Mouse (Mus musculus): ENCODE data around the gene Rbbp4. TPM values are rescaled to one million over a fixed set of nuclear protein-coding genes. Genes with fewer than 3 reads are reported as not detected.

Gene Rbbp4
- polyA plus RNA-seq (2012; rRNA removed) = 64.5 and 65.4 TPM in 2 replicates

DNA sequence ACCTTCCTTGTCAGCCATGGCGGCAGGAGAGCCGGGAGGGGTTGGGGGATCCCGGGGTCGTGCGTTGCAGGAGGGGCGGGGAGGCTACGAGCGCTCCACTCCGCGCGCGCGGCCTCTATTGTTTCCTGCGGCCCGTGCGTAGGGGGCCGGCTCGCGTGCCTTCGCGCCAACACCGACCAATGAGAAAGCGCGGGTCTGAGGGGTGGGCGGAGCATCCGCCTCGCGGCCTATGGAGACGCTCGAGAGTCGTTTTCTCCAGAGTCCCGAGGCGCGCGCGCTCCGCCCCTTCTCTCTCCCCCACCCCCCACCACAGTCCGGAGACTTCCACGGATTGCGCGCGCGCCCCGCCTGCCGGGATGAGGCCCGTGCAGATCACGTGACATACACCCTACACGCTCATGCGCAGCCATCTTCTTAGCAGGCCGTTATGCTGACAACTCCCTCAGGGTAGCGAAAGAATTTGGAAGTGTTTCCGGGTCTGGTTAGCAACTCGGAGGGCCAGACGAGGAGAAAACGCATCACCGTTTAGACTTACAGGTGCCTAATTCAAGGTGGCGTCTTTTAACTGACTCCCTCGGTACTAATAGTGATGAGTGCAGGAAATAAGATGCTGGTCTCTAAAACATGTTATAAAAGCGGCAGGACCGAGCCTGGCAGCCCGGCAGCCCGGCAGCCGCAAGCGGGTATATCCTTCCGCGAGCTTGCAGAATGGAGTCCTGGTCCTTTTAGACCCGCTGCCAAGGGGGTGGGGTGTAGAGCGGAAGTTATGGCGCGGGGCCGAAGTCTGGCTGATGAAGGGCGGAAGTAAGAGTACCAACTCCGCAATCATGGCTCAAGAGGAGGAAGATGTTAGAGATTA lies at the start of gene Rbbp4, which contains the start of gene Zbtb8os:
Gene Rbbp4, minus strand, starts transcription at position 155 of the 859 bp plus-strand sequence.
Gene Zbtb8os, plus strand, starts transcription at position 480 of the 859 bp plus-strand sequence.
- peaks cover 2% of the 10 kb centered on the region for H3K4me1 ChIP-seq (ENCODE audit: control insufficient read depth, insufficient read depth, low read length)
- TF ChIP-seq CTCF (IDR thresholded peaks at IDR 0.05; ENCODE audit: extremely low read depth, insufficient read depth, low read length) (no peak), POLR2A (IDR thresholded peaks at IDR 0.05; ENCODE audit: extremely low read depth, insufficient read depth, low read length) (peak; percentile 59; the same call in 1 of the 2 replicates)
- H3K27ac ChIP-seq (ENCODE audit: insufficient read depth, low read length) = peak within 1 kb of the TSS; percentile 95
- H3K4me3 ChIP-seq (ENCODE audit: insufficient read depth, low read length) = peak within 1 kb of the TSS; percentile 71

DNA sequence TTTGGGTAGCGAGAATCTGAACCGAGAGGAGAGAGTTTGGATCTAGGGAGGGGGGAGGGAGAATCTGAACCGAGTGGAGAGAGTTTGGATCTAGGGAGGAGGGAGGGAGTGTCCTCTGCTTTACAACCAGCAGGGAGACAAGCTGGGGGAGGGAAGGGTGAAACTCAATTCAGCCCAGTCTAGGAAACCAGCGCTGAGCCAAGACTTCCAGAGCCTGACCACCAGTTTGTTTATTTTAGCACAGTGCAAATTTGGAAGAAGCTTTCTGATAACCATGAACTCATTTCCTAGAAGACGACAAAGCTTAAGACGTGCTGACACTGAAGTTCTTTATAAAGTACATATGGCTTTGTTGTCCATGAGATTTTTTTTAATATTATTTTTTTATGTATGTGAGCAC lies 49.3 kb upstream of the Rbbp4 start:
- Histone ChIP-seq H3K27ac (ENCODE audit: insufficient read depth, low read length) (no peak overlapping the region), H3K4me3 (ENCODE audit: insufficient read depth, low read length) (no peak overlapping the region), H3K4me1 (ENCODE audit: control insufficient read depth, insufficient read depth, low read length) (no peaks in the 10 kb centered on the region)
- no peak for TF ChIP-seq POLR2A (IDR thresholded peaks at IDR 0.05; ENCODE audit: extremely low read depth, insufficient read depth, low read length)
- no peak for TF ChIP-seq CTCF (IDR thresholded peaks at IDR 0.05; ENCODE audit: extremely low read depth, insufficient read depth, low read length)

DNA sequence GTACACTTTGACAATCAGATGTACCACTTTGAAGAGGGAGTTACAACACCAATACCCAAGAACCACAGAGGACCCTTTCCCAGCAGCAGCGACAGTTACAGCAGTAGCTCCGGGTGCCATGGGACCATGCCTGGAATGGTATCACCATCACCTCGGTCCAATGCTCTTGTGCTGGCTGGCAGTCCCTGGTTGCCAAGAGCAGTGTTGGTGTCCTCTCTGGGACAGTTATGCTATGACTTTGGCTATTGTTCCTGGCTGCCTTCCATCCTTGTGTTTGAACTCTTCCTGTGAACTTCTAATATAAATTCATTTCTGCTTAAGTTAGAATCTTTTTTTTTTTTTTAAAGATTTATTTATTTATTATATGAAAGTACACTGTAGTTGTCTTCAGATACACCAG lies 48.4 kb upstream of the Rbbp4 start:
- Histone ChIP-seq H3K4me3 (ENCODE audit: insufficient read depth, low read length) (no peak overlapping the region), H3K27ac (ENCODE audit: insufficient read depth, low read length) (no peak overlapping the region), H3K4me1 (ENCODE audit: control insufficient read depth, insufficient read depth, low read length) (no peaks in the 10 kb centered on the region)
- TF ChIP-seq POLR2A (IDR thresholded peaks at IDR 0.05; ENCODE audit: extremely low read depth, insufficient read depth, low read length) = no peak
- TF ChIP-seq CTCF (IDR thresholded peaks at IDR 0.05; ENCODE audit: extremely low read depth, insufficient read depth, low read length) = no peak

DNA sequence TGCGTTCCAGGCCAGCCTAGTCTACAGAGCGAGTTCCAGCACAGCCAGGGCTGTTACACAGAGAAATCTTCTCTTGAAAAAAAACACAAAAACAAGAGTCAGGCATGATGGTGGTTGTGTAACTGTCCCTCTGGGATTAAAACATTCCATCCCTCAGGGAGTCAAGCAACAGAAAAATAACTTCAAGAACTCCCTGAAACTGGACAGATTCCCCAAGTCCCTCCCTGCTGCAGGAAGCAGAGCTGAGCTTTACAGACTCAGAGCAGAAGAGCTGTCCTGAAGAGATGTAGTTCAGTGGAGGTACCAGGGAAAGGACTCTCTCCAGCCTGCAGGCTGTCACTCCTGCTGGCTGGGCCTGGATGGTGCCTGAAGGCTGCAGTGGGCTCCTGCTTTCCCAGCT lies 47.3 kb upstream of the Rbbp4 start:
- no peak overlapping the region for H3K4me3 ChIP-seq (ENCODE audit: insufficient read depth, low read length)
- TF ChIP-seq CTCF (IDR thresholded peaks at IDR 0.05; ENCODE audit: extremely low read depth, insufficient read depth, low read length) (no peak), POLR2A (IDR thresholded peaks at IDR 0.05; ENCODE audit: extremely low read depth, insufficient read depth, low read length) (no peak)
- no peaks in the 10 kb centered on the region for H3K4me1 ChIP-seq (ENCODE audit: control insufficient read depth, insufficient read depth, low read length)
- H3K27ac ChIP-seq (ENCODE audit: insufficient read depth, low read length) = no peak overlapping the region

DNA sequence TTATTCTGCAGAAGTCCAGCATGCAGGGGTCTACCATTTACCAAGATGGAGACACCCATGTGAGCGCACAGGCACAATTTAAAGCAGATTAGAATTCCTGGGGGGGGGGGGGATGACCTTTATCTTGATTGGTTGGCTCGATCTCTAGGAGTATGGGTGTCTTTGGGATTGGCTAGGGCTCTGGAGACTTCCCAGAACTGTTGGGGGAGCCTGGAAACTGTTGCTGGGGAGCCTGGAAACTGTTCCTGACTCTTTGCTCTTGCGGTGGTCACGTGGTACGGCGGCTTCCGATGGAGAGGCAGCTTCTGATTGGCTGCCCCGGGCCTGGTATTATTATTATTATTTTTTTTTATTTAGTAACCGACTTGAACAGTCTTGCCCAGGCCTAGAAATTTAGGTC lies 46.9 kb upstream of the Rbbp4 start:
- no peaks in the 10 kb centered on the region for H3K4me1 ChIP-seq (ENCODE audit: control insufficient read depth, insufficient read depth, low read length)
- TF ChIP-seq CTCF (IDR thresholded peaks at IDR 0.05; ENCODE audit: extremely low read depth, insufficient read depth, low read length) (no peak), POLR2A (IDR thresholded peaks at IDR 0.05; ENCODE audit: extremely low read depth, insufficient read depth, low read length) (no peak)
- no peak overlapping the region for H3K27ac ChIP-seq (ENCODE audit: insufficient read depth, low read length)
- no peak overlapping the region for H3K4me3 ChIP-seq (ENCODE audit: insufficient read depth, low read length)

DNA sequence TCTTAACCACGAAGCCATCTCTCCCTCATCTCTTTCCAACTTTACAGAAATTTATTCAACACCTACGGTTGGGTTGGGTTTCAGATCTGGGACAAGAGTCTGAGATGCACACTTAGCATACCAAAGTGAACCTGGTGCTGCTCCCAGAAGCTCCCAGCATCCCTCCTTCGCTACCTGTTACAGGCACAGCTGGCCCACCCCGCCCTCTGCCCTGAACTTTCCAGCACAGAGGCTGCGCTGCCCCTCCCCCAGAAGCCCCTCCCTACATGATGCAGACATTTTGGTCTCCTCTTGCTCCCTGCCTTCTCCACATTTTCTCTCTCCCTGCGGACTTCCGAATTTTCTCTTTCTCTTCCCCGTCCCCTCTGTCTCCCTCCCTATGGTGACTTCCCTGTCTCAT lies 46.0 kb upstream of the Rbbp4 start:
- no peak for TF ChIP-seq CTCF (IDR thresholded peaks at IDR 0.05; ENCODE audit: extremely low read depth, insufficient read depth, low read length)
- TF ChIP-seq POLR2A (IDR thresholded peaks at IDR 0.05; ENCODE audit: extremely low read depth, insufficient read depth, low read length) = no peak
- Histone ChIP-seq H3K27ac (ENCODE audit: insufficient read depth, low read length) (no peak overlapping the region), H3K4me3 (ENCODE audit: insufficient read depth, low read length) (no peak overlapping the region), H3K4me1 (ENCODE audit: control insufficient read depth, insufficient read depth, low read length) (no peaks in the 10 kb centered on the region)

DNA sequence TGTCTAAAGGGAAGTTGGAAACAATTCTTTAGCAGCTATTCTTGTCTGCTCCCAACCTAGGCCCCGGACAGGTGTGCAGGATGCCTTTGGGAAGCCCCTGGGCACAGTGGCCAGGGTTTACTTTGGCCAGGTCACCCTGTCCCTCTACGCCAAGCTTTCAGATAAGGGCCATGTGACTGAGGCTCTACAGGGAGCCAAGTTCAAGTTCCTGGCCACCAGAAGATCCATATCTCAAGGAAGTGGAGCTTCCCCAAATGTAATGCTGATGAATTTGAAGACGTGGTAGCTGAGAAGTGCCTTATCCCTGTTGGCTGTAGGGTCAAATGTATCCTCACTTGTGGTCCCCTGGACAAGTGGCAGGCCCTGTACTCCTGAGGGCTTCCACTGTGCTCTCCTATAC lies 44.6 kb upstream of the Rbbp4 start:
- Histone ChIP-seq H3K27ac (ENCODE audit: insufficient read depth, low read length) (no peak overlapping the region), H3K4me1 (ENCODE audit: control insufficient read depth, insufficient read depth, low read length) (no peaks in the 10 kb centered on the region), H3K4me3 (ENCODE audit: insufficient read depth, low read length) (no peak overlapping the region)
- TF ChIP-seq CTCF (IDR thresholded peaks at IDR 0.05; ENCODE audit: extremely low read depth, insufficient read depth, low read length) = no peak
- no peak for TF ChIP-seq POLR2A (IDR thresholded peaks at IDR 0.05; ENCODE audit: extremely low read depth, insufficient read depth, low read length)

DNA sequence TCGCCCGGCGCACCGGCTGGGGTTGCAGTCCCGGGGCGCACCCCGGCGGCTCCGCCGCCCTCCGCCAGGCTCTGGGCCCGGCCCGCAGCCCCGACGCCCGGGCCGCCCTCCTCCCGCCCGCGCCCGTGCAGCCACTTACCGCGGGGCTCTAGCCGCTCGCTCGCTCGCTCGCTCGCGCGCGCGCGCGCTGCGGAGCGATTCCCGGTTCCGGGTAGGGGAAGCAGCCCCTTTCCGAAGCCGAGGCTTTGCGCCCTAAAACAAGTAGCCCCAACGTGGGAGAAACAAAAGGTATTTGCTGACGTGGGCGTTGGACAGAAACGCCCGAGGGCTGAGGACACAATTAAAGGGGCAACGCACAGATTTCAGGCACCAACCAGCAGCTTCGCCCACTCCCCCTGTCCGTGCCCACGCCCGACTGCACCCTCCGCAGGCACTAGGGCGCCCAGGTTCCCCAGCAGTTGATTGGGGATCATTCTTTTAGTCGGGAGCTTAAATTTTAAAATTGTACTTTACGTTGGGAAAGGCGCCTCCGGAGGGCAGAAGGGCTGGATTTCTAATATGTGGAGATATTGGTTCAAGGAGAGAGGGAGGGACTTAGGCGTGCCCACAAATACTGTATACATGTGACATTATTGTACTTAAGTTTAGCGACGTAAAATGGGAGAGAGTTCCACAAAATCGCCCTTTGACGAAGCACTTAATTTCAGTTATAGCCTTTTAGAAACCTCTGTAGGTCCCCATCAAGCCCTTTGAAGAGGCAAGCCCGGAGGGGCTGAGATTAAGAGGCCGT lies 42.6 kb upstream of the Rbbp4 start, which contains the start of gene Zbtb8a:
Gene Zbtb8a, minus strand, starts transcription at position 516 of the 790 bp plus-strand sequence.
- H3K4me3 ChIP-seq (ENCODE audit: insufficient read depth, low read length) = peak within 1 kb of the TSS; percentile 52
- no peak for TF ChIP-seq POLR2A (IDR thresholded peaks at IDR 0.05; ENCODE audit: extremely low read depth, insufficient read depth, low read length)
- H3K27ac ChIP-seq (ENCODE audit: insufficient read depth, low read length) = 0 out of 2 replicates have a peak within 1 kb of the TSS, but pooled peaks have one; percentile 1
- H3K4me1 ChIP-seq (ENCODE audit: control insufficient read depth, insufficient read depth, low read length) = no peaks in the 10 kb centered on the region

DNA sequence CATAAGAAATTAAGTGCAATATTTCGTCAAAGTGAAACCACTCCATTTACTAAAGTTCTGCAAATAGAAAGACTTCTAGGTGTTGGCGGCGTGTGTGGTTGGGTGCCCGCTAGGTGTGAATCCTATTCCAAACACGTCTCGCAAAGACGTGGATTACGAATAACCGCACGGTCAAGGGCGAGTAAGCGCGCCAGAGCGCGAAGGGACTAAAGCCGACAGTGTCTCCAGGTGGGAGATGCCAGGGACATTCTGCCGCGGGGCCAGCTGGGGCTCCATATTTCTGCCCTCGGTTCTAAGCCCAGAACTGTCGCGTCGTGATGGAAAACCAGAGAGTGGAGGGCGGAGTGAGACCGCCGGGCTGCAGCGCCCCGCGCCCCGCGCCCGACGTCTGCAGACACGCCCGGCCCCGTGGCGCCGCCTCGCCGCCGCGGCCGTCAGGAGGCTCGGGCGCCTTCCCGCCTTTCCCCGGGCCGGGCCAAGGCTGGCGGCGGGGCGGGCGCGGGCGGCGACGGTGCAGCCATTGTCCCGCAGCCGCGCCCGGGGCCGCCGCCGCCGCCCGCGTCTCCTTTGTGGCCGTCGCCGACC lies 41.9 kb upstream of the Rbbp4 start:
- Histone ChIP-seq H3K4me1 (ENCODE audit: control insufficient read depth, insufficient read depth, low read length) (no peaks in the 10 kb centered on the region), H3K4me3 (ENCODE audit: insufficient read depth, low read length) (peak overlapping the region; percentile 52), H3K27ac (ENCODE audit: insufficient read depth, low read length) (0 out of 2 replicates have a peak overlapping the region, but pooled peaks have one; percentile 1)
- no peak for TF ChIP-seq CTCF (IDR thresholded peaks at IDR 0.05; ENCODE audit: extremely low read depth, insufficient read depth, low read length)
- peak; percentile 32; the same call in 1 of the 2 replicates for TF ChIP-seq POLR2A (IDR thresholded peaks at IDR 0.05; ENCODE audit: extremely low read depth, insufficient read depth, low read length)
